Mouse (Mus musculus) heart, adult 2 months (tissue): Measurements from ENCODE around the gene Cyp4a14.

Experiments
- CTCF ChIP-seq: fragments of 200-600 bp; IDR thresholded peaks from 2 replicates; pipeline ENCODE4 v1.8.1; 2022; ENCODE audit warnings: antibody characterized with exemption, mild to moderate bottlenecking, moderate library complexity
- EP300 ChIP-seq: fragments of 200-500 bp; IDR thresholded peaks from 2 replicates; pipeline ENCODE4 v1.6.1; 2011; ENCODE audit warnings: low read depth, low read length, control low read depth; ENCODE audit not compliant: insufficient read depth

DNA sequence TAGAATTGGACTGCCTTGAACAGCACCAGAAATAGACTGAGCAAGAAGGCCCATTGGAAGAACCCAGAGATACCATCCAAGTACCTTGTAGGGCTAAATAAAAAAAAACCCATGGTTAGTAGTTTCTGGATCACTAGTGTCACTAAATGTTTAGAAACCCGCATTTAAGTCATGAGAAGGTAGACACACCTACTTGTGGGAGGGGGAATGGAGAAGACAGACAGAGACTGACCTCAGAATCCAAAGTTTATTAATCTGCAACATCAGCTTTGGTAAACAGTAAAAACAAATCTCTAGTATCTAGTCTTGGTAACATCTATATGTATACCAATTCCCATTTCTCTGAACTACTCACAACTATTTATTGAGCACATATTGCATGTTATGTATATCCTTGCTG is at the start of gene Cyp4a14:
- TF ChIP-seq CTCF (no peak), EP300 (no peak)
